8 mouse cellular contexts compared by ENCODE assay signal in the genomic region with DNA sequence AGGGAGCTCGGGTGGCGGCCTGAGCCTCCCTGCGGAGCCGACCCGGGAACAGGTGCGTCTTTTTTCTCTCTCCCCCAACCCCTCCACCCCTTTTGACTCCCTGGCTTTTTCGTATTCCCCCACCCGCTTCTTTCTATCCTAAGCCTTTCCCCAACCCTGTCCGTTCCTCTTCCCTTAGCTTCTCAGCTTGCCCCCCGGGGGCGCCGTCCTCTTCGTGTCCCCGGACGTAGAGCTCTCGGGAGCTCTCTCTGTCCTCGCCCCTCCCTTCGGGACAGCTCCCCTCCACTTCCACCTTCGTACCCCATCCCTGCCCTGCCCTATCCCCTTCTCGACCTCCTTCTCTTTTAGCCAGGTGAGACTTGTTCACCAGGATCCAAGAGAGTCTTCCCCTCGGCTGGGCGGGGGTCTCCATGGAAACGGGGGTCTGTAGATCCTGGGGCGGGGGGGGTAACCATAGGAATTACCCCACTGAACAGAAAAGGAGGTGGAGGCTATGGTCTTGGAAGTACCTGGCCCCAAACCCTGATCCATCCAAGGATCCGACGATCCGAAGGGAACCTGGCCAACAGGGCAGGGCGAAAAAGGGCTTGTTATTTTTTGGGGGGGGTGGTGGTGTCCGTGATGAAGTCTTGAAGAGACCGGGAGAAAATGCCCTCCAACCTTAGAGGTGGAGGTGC. TPM values are rescaled to one million over a fixed set of nuclear protein-coding genes. Genes with fewer than 3 reads are reported as not detected.
DNase-seq lines count a peak whose midpoint lies in the region; ATAC-seq and TF ChIP-seq lines count a peak whose summit lies in the region.

No protein-coding gene starts in this region.

- peak overlapping the region; percentile 43 for H3K9ac ChIP-seq in heart, adult 2 months (ENCODE audit: low read depth, low read length)
- H3K9ac ChIP-seq in ES-Bruce4 (ENCODE audit: low read depth, poor library complexity, severe bottlenecking), result peak overlapping the region; percentile 90
- peak overlapping the region; percentile 60 for H3K9ac ChIP-seq in embryonic facial prominence, embryonic 11.5 days (replicated peaks; ENCODE audit: low read length)
- peak overlapping the region; percentile 70 for H3K9ac ChIP-seq in intestine, embryonic 16.5 days (ENCODE audit: low read depth, low read length)

- WGBS in heart, adult 2 months, result 12% methylated on average over 30 of the region's 30 CpGs
- 7% methylated on average over 27 of the region's 30 CpGs for WGBS in embryonic facial prominence, embryonic 11.5 days
- 12% methylated on average over 30 of the region's 30 CpGs for WGBS in intestine, embryonic 16.5 days
- WGBS in midbrain, embryonic 10.5 days, result 12% methylated on average over 30 of the region's 30 CpGs

- no peaks in the 10 kb centered on the region for H3K27me3 ChIP-seq in heart, adult 2 months (ENCODE audit: control insufficient read depth, insufficient read depth, low read length)
- H3K27me3 ChIP-seq in ES-Bruce4 (ENCODE audit: control insufficient read depth, insufficient read depth, low read length, poor library complexity, severe bottlenecking), result peaks cover 9% of the 10 kb centered on the region
- 0 out of 2 replicates have a peak, but pooled peaks cover 3% of the 10 kb centered on the region for H3K27me3 ChIP-seq in embryonic facial prominence, embryonic 11.5 days (ENCODE audit: control insufficient read depth, insufficient read depth, low read length)
- H3K27me3 ChIP-seq in intestine, embryonic 16.5 days (replicated peaks; ENCODE audit: control insufficient read depth, insufficient read depth, low read length), result no peaks in the 10 kb centered on the region
- peaks cover 36% of the 10 kb centered on the region for H3K27me3 ChIP-seq in midbrain, embryonic 10.5 days (ENCODE audit: low read depth, poor library complexity, severe bottlenecking)

- H3K79me2 ChIP-seq in heart, adult 2 months (replicated peaks; ENCODE audit: control insufficient read depth, insufficient read depth, low read length), result no peaks in the 10 kb centered on the region

- H3K4me1 ChIP-seq in heart, adult 2 months (ENCODE audit: control insufficient read depth, insufficient read depth, low read length), result peaks cover 2% of the 10 kb centered on the region; the same call in 1 of the 2 replicates
- no peaks in the 10 kb centered on the region for H3K4me1 ChIP-seq in ES-Bruce4 (ENCODE audit: control insufficient read depth, insufficient read depth, low read length)
- no peaks in the 10 kb centered on the region for H3K4me1 ChIP-seq in embryonic facial prominence, embryonic 11.5 days (ENCODE audit: control insufficient read depth, insufficient read depth, low read length)
- H3K4me1 ChIP-seq in intestine, embryonic 16.5 days (ENCODE audit: control insufficient read depth, insufficient read depth, low read length), result no peaks in the 10 kb centered on the region
- H3K4me1 ChIP-seq in midbrain, embryonic 10.5 days, result peaks cover 29% of the 10 kb centered on the region

- H3K27ac ChIP-seq in heart, adult 2 months, result peak overlapping the region; percentile 67
- no peak overlapping the region for H3K27ac ChIP-seq in ES-Bruce4 (ENCODE audit: insufficient read depth, low read length)
- H3K27ac ChIP-seq in embryonic facial prominence, embryonic 11.5 days (replicated peaks; ENCODE audit: low read depth, low read length), result no peak overlapping the region; the same call in 1 of the 2 replicates
- H3K27ac ChIP-seq in intestine, embryonic 16.5 days (ENCODE audit: low read length), result peak overlapping the region; percentile 61
- H3K27ac ChIP-seq in midbrain, embryonic 10.5 days (replicated peaks), result peak overlapping the region; percentile 80

- ATAC-seq in embryonic facial prominence, embryonic 11.5 days (replicated peaks; ENCODE audit: insufficient number of reproducible peaks, low FRiP score, low TSS enrichment, low read depth), result 0 out of 2 replicates have a peak, but pooled peaks have one; percentile 10
- ATAC-seq in intestine, embryonic 16.5 days, result no peak; the same call in 1 of the 2 replicates

- H3K4me2 ChIP-seq in embryonic facial prominence, embryonic 11.5 days (ENCODE audit: low read depth, low read length), result peak overlapping the region; percentile 50
- H3K4me2 ChIP-seq in intestine, embryonic 16.5 days (ENCODE audit: low read depth, low read length), result peak overlapping the region; percentile 74

- intact Hi-C loops in heart, adult 2 months (cut with DNase I), result loop anchor here (5.0 kb wide), 1 partner anchor 137 kb away; the partner anchor contains the start of gene Zdhhc9
- intact Hi-C loops in heart, postnatal 14 days (cut with DNase I), result loop anchor here (5.0 kb wide), 1 partner anchor 57 kb away; no protein-coding TSS in a partner anchor

- no peak for TF ChIP-seq POLR2A in heart, adult 2 months (IDR thresholded peaks at IDR 0.05; ENCODE audit: insufficient read depth, low read depth, low read length)
- no peak for TF ChIP-seq POLR2A in ES-Bruce4 (IDR thresholded peaks at IDR 0.05; ENCODE audit: insufficient read depth, low read length)

- TF ChIP-seq CTCF in heart, adult 2 months (IDR thresholded peaks at IDR 0.05), result no peak
- no peak for TF ChIP-seq CTCF in ES-Bruce4 (IDR thresholded peaks at IDR 0.05; ENCODE audit: low read depth, low read length)

- DNase-seq in heart, adult 2 months, result peak in 1 of 2 experiments; percentile 2
- no peak for DNase-seq in heart, postnatal 14 days
- no peak for DNase-seq in embryonic facial prominence, embryonic 11.5 days (ENCODE audit: low spot score)
- no peak for DNase-seq in midbrain, embryonic 10.5 days (ENCODE audit: low spot score)
- no peak for DNase-seq in B cell, adult 2 months
- DNase-seq in T-cell, adult 2 months (ENCODE audit: low spot score), result no peak

- peak overlapping the region; percentile 65 for H3K4me3 ChIP-seq in heart, adult 2 months
- H3K4me3 ChIP-seq in ES-Bruce4 (ENCODE audit: low read depth, low read length), result peak overlapping the region; percentile 74
- peak overlapping the region; percentile 56 for H3K4me3 ChIP-seq in embryonic facial prominence, embryonic 11.5 days (ENCODE audit: low read depth, low read length)
- H3K4me3 ChIP-seq in intestine, embryonic 16.5 days (ENCODE audit: low read length), result peak overlapping the region; percentile 59
- H3K4me3 ChIP-seq in midbrain, embryonic 10.5 days, result peak overlapping the region; percentile 66

- no peaks in the 10 kb centered on the region for H3K36me3 ChIP-seq in heart, adult 2 months (ENCODE audit: control insufficient read depth, insufficient read depth, low read length)
- no peaks in the 10 kb centered on the region for H3K36me3 ChIP-seq in ES-Bruce4 (ENCODE audit: control insufficient read depth, insufficient read depth, low read length, poor library complexity, severe bottlenecking)
- no peaks in the 10 kb centered on the region for H3K36me3 ChIP-seq in embryonic facial prominence, embryonic 11.5 days (replicated peaks; ENCODE audit: control insufficient read depth, insufficient read depth, low read depth, low read length)
- H3K36me3 ChIP-seq in intestine, embryonic 16.5 days (ENCODE audit: control insufficient read depth, insufficient read depth, low read length), result no peaks in the 10 kb centered on the region
- no peaks in the 10 kb centered on the region for H3K36me3 ChIP-seq in midbrain, embryonic 10.5 days

- H3K9me3 ChIP-seq in ES-Bruce4 (replicated peaks; ENCODE audit: control insufficient read depth, insufficient read depth, low read length, poor library complexity, severe bottlenecking), result no peaks in the 10 kb centered on the region
- H3K9me3 ChIP-seq in embryonic facial prominence, embryonic 11.5 days (replicated peaks; ENCODE audit: control insufficient read depth, low read length), result no peaks in the 10 kb centered on the region
- H3K9me3 ChIP-seq in intestine, embryonic 16.5 days (ENCODE audit: control insufficient read depth, low read length), result no peaks in the 10 kb centered on the region
- peaks cover 8% of the 10 kb centered on the region; the same call in 1 of the 2 replicates for H3K9me3 ChIP-seq in midbrain, embryonic 10.5 days (replicated peaks)

- no peak for TF ChIP-seq EP300 in heart, adult 2 months (IDR thresholded peaks at IDR 0.05; ENCODE audit: insufficient read depth, low read depth, low read length)
- no peak for TF ChIP-seq EP300 in ES-Bruce4 (IDR thresholded peaks at IDR 0.05; ENCODE audit: insufficient read depth, low read depth, low read length)

RNA-seq across cellular contexts. Expression of gene Bcorl1, which starts 2.9 kb away (rescaled TPM):
- 1 to 10 TPM; 5.7 to 6.0 TPM for total RNA-seq in heart, adult 2 months (2021)
- polyA plus RNA-seq in heart, adult 2 months (2012; rRNA removed), result 2.2 and 2.3 TPM in 2 replicates
- total RNA-seq in heart, postnatal 14 days (2021), result 1 to 10 TPM; 8.2 to 8.8 TPM
- polyA plus RNA-seq in ES-Bruce4 (2011; ENCODE audit: insufficient read depth, insufficient read length, low read depth, missing spikeins), result 9.9 and 11.3 TPM in 2 replicates
- polyA plus RNA-seq in embryonic facial prominence, embryonic 11.5 days (2014; fragmentation: Nextera tagmentation; extraction: Ambion mirVana), result 3.2 and 5.0 TPM in 2 replicates
- 3.2 and 3.5 TPM in 2 replicates for polyA plus RNA-seq in intestine, embryonic 16.5 days (2015; fragmentation: Nextera tagmentation; extraction: Ambion mirVana)
- polyA plus RNA-seq in midbrain, embryonic 10.5 days (2016; fragmentation: Nextera tagmentation; extraction: Ambion mirVana), result 4.0 and 4.9 TPM in 2 replicates

Comparison
In these comparisons a context has a peak if more than half of its experiments do, and no peak if none do; other contexts are left out.
1. H3K27ac ChIP-seq: peak in heart, adult 2 months (single experiment), intestine, embryonic 16.5 days (single experiment) and midbrain, embryonic 10.5 days (single experiment); none in ES-Bruce4 (single experiment) and embryonic facial prominence, embryonic 11.5 days (single experiment).
2. Peak in every context shown above with its lines, with median percentiles within 50 percentile points of each other: H3K4me3 ChIP-seq and H3K9ac ChIP-seq.